Mouse (Mus musculus): ENCODE data around the gene 1700025C18Rik. TPM values are rescaled to one million over a fixed set of nuclear protein-coding genes. Genes with fewer than 3 reads are reported as not detected.
A peak's percentile ranks its signal among the peaks of the same experiment; 100 is the strongest.

The 1700025C18Rik gene
- total and polyA plus RNA-seq, 2 experiments from 2014 or later = not detected

- Histone ChIP-seq H3K36me3 (ENCODE audit: insufficient read depth, low read length) (peaks cover 13% of the 10 kb centered on the region), H3K9ac (replicated peaks; ENCODE audit: low read length, poor library complexity, severe bottlenecking) (no peak overlapping the region), H3K9me3 (ENCODE audit: low read length) (no peaks in the 10 kb centered on the region), H3K27ac (ENCODE audit: low read depth, low read length) (no peak overlapping the region), H3K4me3 (ENCODE audit: low read depth, low read length) (no peak overlapping the region), H3K4me2 (ENCODE audit: low read depth, low read length, poor library complexity, severe bottlenecking) (no peak overlapping the region), H3K27me3 (ENCODE audit: insufficient read depth, low read length) (peaks cover 4% of the 10 kb centered on the region; the same call in 1 of the 2 replicates), H3K4me1 (ENCODE audit: insufficient read depth, low read length) (no peaks in the 10 kb centered on the region)
- WGBS = 40% methylated on average over 10 of the region's 10 CpGs
- DNase-seq (ENCODE audit: low spot score) (peak; percentile 58), ATAC-seq (ENCODE audit: low FRiP score) (0 out of 2 replicates have a peak, but pooled peaks have one; percentile 16)
- no peak for TF ChIP-seq CTCF (IDR thresholded peaks at IDR 0.05)
Observed at GRCm38 (mm10) chr2:165121206-165121840, 30.8 kb upstream of the 1700025C18Rik start.

- Histone ChIP-seq H3K4me3 (ENCODE audit: low read depth, low read length) (no peak overlapping the region), H3K4me2 (ENCODE audit: low read depth, low read length, poor library complexity, severe bottlenecking) (no peak overlapping the region), H3K36me3 (ENCODE audit: insufficient read depth, low read length) (peaks cover 13% of the 10 kb centered on the region), H3K9ac (replicated peaks; ENCODE audit: low read length, poor library complexity, severe bottlenecking) (no peak overlapping the region), H3K27me3 (ENCODE audit: insufficient read depth, low read length) (peaks cover 8% of the 10 kb centered on the region; the same call in 1 of the 2 replicates), H3K27ac (ENCODE audit: low read depth, low read length) (no peak overlapping the region), H3K9me3 (ENCODE audit: low read length) (no peaks in the 10 kb centered on the region), H3K4me1 (ENCODE audit: insufficient read depth, low read length) (no peaks in the 10 kb centered on the region)
- DNase-seq (ENCODE audit: low spot score) (no peak), ATAC-seq (ENCODE audit: low FRiP score) (no peak)
- 85% methylated on average over 9 of the region's 9 CpGs for WGBS
- TF ChIP-seq CTCF (IDR thresholded peaks at IDR 0.05) = no peak
Observed at GRCm38 (mm10) chr2:165120765-165121164, 30.2 kb upstream of the 1700025C18Rik start.

- no peaks in the 10 kb centered on the region for H3K4me1 ChIP-seq (ENCODE audit: insufficient read depth, low read length)
- ATAC-seq (ENCODE audit: low FRiP score) (no peak), DNase-seq (ENCODE audit: low spot score) (peak; percentile 24)
- WGBS = 41% methylated on average over 11 of the region's 11 CpGs
- no peak for TF ChIP-seq CTCF (IDR thresholded peaks at IDR 0.05)
- peaks cover 21% of the 10 kb centered on the region for H3K27me3 ChIP-seq (ENCODE audit: insufficient read depth, low read length)
- H3K9ac ChIP-seq (replicated peaks; ENCODE audit: low read length, poor library complexity, severe bottlenecking) = no peak overlapping the region
- no peaks in the 10 kb centered on the region for H3K36me3 ChIP-seq (ENCODE audit: insufficient read depth, low read length)
- H3K4me2 ChIP-seq (ENCODE audit: low read depth, low read length, poor library complexity, severe bottlenecking) = no peak overlapping the region
- H3K27ac ChIP-seq (ENCODE audit: low read depth, low read length) = no peak overlapping the region
- no peaks in the 10 kb centered on the region for H3K9me3 ChIP-seq (ENCODE audit: low read length)
- H3K4me3 ChIP-seq (ENCODE audit: low read depth, low read length) = no peak overlapping the region
Observed at GRCm38 (mm10) chr2:165113733-165114132, 23.2 kb upstream of the 1700025C18Rik start.

- ATAC-seq (ENCODE audit: low FRiP score) (peak; percentile 69), DNase-seq (ENCODE audit: low spot score) (peak; percentile 86)
- H3K4me1 ChIP-seq (ENCODE audit: insufficient read depth, low read length) = no peaks in the 10 kb centered on the region
- H3K27me3 ChIP-seq (ENCODE audit: insufficient read depth, low read length) = peaks cover 21% of the 10 kb centered on the region
- peak; percentile 78 for TF ChIP-seq CTCF (IDR thresholded peaks at IDR 0.05)
- H3K36me3 ChIP-seq (ENCODE audit: insufficient read depth, low read length) = no peaks in the 10 kb centered on the region
- no peak overlapping the region; the same call in 1 of the 2 replicates for H3K4me2 ChIP-seq (ENCODE audit: low read depth, low read length, poor library complexity, severe bottlenecking)
- 3% methylated on average over 54 of the region's 54 CpGs for WGBS
- H3K27ac ChIP-seq (ENCODE audit: low read depth, low read length) = no peak overlapping the region
- H3K4me3 ChIP-seq (ENCODE audit: low read depth, low read length) = peak overlapping the region; percentile 5; the same call in 1 of the 2 replicates
- H3K9ac ChIP-seq (replicated peaks; ENCODE audit: low read length, poor library complexity, severe bottlenecking) = no peak overlapping the region
- H3K9me3 ChIP-seq (ENCODE audit: low read length) = no peaks in the 10 kb centered on the region
Observed at GRCm38 (mm10) chr2:165112149-165112548, 21.6 kb upstream of the 1700025C18Rik start.

GRCm38 (mm10) chr2:165106585-165106984 is 16.0 kb upstream of the 1700025C18Rik start:
- H3K9me3 ChIP-seq (ENCODE audit: low read length) = no peaks in the 10 kb centered on the region
- DNase-seq (ENCODE audit: low spot score) (peak; percentile 40), ATAC-seq (ENCODE audit: low FRiP score) (0 out of 2 replicates have a peak, but pooled peaks have one; percentile 48)
- no peak overlapping the region for H3K4me2 ChIP-seq (ENCODE audit: low read depth, low read length, poor library complexity, severe bottlenecking)
- no peaks in the 10 kb centered on the region for H3K4me1 ChIP-seq (ENCODE audit: insufficient read depth, low read length)
- H3K36me3 ChIP-seq (ENCODE audit: insufficient read depth, low read length) = no peaks in the 10 kb centered on the region
- TF ChIP-seq CTCF (IDR thresholded peaks at IDR 0.05) = peak; percentile 33
- no peak overlapping the region for H3K9ac ChIP-seq (replicated peaks; ENCODE audit: low read length, poor library complexity, severe bottlenecking)
- H3K27me3 ChIP-seq (ENCODE audit: insufficient read depth, low read length) = peaks cover 7% of the 10 kb centered on the region; the same call in 1 of the 2 replicates
- WGBS = 22% methylated on average over 18 of the region's 18 CpGs
- H3K4me3 ChIP-seq (ENCODE audit: low read depth, low read length) = no peak overlapping the region
- H3K27ac ChIP-seq (ENCODE audit: low read depth, low read length) = no peak overlapping the region

GRCm38 (mm10) chr2:165105513-165106079 is 15.0 kb upstream of the 1700025C18Rik start:
- no peak for TF ChIP-seq CTCF (IDR thresholded peaks at IDR 0.05)
- DNase-seq (ENCODE audit: low spot score) (no peak), ATAC-seq (ENCODE audit: low FRiP score) (no peak)
- no peak overlapping the region for H3K4me3 ChIP-seq (ENCODE audit: low read depth, low read length)
- H3K9me3 ChIP-seq (ENCODE audit: low read length) = no peaks in the 10 kb centered on the region
- peaks cover 3% of the 10 kb centered on the region; the same call in 1 of the 2 replicates for H3K27me3 ChIP-seq (ENCODE audit: insufficient read depth, low read length)
- H3K9ac ChIP-seq (replicated peaks; ENCODE audit: low read length, poor library complexity, severe bottlenecking) = no peak overlapping the region
- peaks cover 3% of the 10 kb centered on the region; the same call in 1 of the 2 replicates for H3K4me1 ChIP-seq (ENCODE audit: insufficient read depth, low read length)
- no peak overlapping the region for H3K4me2 ChIP-seq (ENCODE audit: low read depth, low read length, poor library complexity, severe bottlenecking)
- whole genome bisulfite sequencing = 63% methylated on average over 16 of the region's 16 CpGs
- H3K36me3 ChIP-seq (ENCODE audit: insufficient read depth, low read length) = no peaks in the 10 kb centered on the region
- H3K27ac ChIP-seq (ENCODE audit: low read depth, low read length) = no peak overlapping the region

All from midbrain, postnatal 0 days (tissue).